Mouse (Mus musculus) Muller cell, postnatal 12 days (primary cell): ENCODE data around the gene Gm614.

Experiments used
- DNase-seq: peaks from one replicate; pipeline ENCODE4 v3.0.0-alpha.2; 2015; ENCODE audit errors: inconsistent ontology term

Gene Gm614

GRCm38 (mm10) chrX:101260441-101261325, 3.1 kb downstream of the Gm614 start:
- no peak for DNase-seq

DNA sequence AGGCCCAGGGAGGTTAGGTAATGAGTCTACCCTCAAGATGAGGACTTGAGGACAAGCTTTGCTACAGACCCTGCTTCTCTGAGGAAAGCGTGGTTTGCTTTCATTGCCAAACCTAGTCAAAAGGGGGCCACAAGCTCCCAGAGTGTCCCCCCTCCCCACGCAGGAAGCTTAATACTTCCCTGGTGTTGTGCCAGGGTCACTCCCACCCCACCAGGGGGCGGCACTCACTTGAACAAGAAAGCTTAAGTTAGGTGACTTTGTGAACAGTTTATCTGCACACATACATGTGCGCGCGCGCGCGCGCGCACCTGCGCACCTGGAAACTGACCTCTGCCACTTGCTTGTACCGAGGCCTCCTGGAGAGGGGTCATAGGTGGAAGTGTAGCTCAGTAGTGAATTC, 7.2 kb downstream of the Gm614 start:
- peak; percentile 7 for DNase-seq

DNA sequence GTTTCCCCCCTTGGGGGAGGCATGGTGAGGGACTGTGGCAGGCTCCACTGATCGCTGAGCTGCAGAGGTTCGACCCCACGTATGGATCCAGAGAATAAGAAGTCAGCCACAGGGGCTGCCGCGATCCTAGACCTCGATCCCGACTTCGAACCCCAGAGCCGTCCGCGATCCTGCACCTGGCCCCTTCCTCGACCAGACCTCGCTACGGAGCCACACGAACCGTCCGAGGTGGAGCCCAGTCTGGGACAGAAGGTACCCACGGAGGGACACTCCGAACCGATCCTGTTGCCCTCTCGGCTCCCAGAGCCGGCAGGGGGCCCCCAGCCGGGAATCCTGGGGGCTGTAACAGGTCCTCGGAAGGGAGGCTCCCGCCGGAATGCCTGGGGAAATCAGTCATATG, 9.1 kb downstream of the Gm614 start:
- peak; percentile 16 for DNase-seq

- DNase-seq = peak; percentile 84
Observed at GRCm38 (mm10) chrX:101253952-101254729, 9.7 kb downstream of the Gm614 start, which contains the start of gene Foxo4. TSS of gene Foxo4 (plus strand) at chrX:101254528.

GRCm38 (mm10) chrX:101245011-101245410, 18.8 kb downstream of the Gm614 start:
- DNase-seq = no peak

GRCm38 (mm10) chrX:101222796-101223162, 41.0 kb downstream of the Gm614 start:
- DNase-seq = no peak

GRCm38 (mm10) chrX:101221834-101222795, 41.7 kb downstream of the Gm614 start, which contains the start of gene Snx12:
TSS of gene Snx12 (minus strand) at chrX:101222563.
- DNase-seq = peak; percentile 94
